10 mouse cellular contexts compared by ENCODE assay signal in genomic region chr15:86005691-86006525, GRCm38 (mm10). TPM values are rescaled to one million over a fixed set of nuclear protein-coding genes. Genes with fewer than 3 reads are reported as not detected.
DNase-seq lines count a peak whose midpoint lies in the region.
"Had no signal": no experiment of that assay in that cellular context is flagged by ENCODE, and none has a peak within 500 bp of the region (broad histone marks: within the 10 kb centered on the region; RNA-seq: fewer than 3 reads in every experiment).

No protein-coding gene starts in this region.

- peak; percentile 47 for DNase-seq in ES-CJ7 (ENCODE audit: low read depth, low spot score)
- peak; percentile 57 for DNase-seq in cerebellum, adult 8-10 months
- DNase-seq in gastrocnemius, postnatal 36 days, result peak; percentile 17 to 28
- no peak for DNase-seq in limb, embryonic 10.5 days (ENCODE audit: low spot score)
- no peak for DNase-seq in right cerebral cortex, postnatal 25 days
- no peak for DNase-seq in lung, postnatal 36 days
- DNase-seq in urinary bladder, postnatal 25 days (ENCODE audit: low spot score), result no peak
- DNase-seq in layer of hippocampus, postnatal 36 days, result no peak

- WGBS in limb, embryonic 10.5 days, result 26% methylated on average over 11 of the region's 11 CpGs

- H3K9me3 ChIP-seq in limb, embryonic 10.5 days (replicated peaks), result no peaks in the 10 kb centered on the region
- H3K9me3 ChIP-seq: liver, embryonic 15.5 days had no signal

- H3K4me1 ChIP-seq in limb, embryonic 10.5 days, result peaks cover 22% of the 10 kb centered on the region

- no peaks in the 10 kb centered on the region for H3K36me3 ChIP-seq in limb, embryonic 10.5 days
- H3K36me3 ChIP-seq: liver, embryonic 15.5 days had no signal

- peaks cover 8% of the 10 kb centered on the region; the same call in 1 of the 2 replicates for H3K27me3 ChIP-seq in limb, embryonic 10.5 days (ENCODE audit: low read depth, poor library complexity, severe bottlenecking)
- H3K27me3 ChIP-seq: liver, embryonic 15.5 days had no signal

- peak overlapping the region; percentile 5 for H3K27ac ChIP-seq in limb, embryonic 10.5 days
- H3K27ac ChIP-seq: liver, embryonic 15.5 days had no signal

- intact Hi-C loops in gastrocnemius, postnatal 36 days (cut with DNase I), result no loop called here

- no peak overlapping the region for H3K4me3 ChIP-seq in limb, embryonic 10.5 days
- H3K4me3 ChIP-seq: erythroblast, embryonic 14.5 days; liver, embryonic 15.5 days had no signal

RNA-seq across cellular contexts. Expression of gene Celsr1, which starts 27.7 kb away (rescaled TPM):
- total RNA-seq in gastrocnemius, postnatal 36 days (2021), result under 1 TPM; 0.10 to 0.37 TPM
- polyA plus RNA-seq in limb, embryonic 10.5 days (2016; fragmentation: Nextera tagmentation; extraction: Ambion mirVana), result 0.67 and 0.86 TPM in 2 replicates
- total RNA-seq in layer of hippocampus, postnatal 36 days (2021), result 1 to 10 TPM; 4.1 to 4.7 TPM

RNA-seq across cellular contexts. Expression of gene Gramd4, which starts 51.6 kb away (rescaled TPM):
- 1 to 10 TPM; 5.1 to 5.9 TPM for total RNA-seq in gastrocnemius, postnatal 36 days (2021)
- 13.0 and 14.1 TPM in 2 replicates for polyA plus RNA-seq in limb, embryonic 10.5 days (2016; fragmentation: Nextera tagmentation; extraction: Ambion mirVana)
- total RNA-seq in layer of hippocampus, postnatal 36 days (2021), result 10 to 100 TPM; 25.4 to 30.9 TPM

Comparison
In these comparisons a context has a peak if more than half of its experiments do, and no peak if none do; other contexts are left out.
1. DNase-seq: peak in ES-CJ7 (single experiment), cerebellum, adult 8-10 months (single experiment) and gastrocnemius, postnatal 36 days (2 of 2); none in limb, embryonic 10.5 days (single experiment), right cerebral cortex, postnatal 25 days (single experiment), lung, postnatal 36 days (single experiment), urinary bladder, postnatal 25 days (single experiment) and layer of hippocampus, postnatal 36 days (0 of 2).